Mouse (Mus musculus): Measurements from ENCODE around the gene Tlcd1. TPM values are rescaled to one million over a fixed set of nuclear protein-coding genes. Genes with fewer than 3 reads are reported as not detected.
"Not testable (repeated sequence)": the region's sequence is repeated elsewhere in the genome, so short reads cannot be mapped to it uniquely, and the experiment has no call there.

Tlcd1 gene
- polyA plus RNA-seq, 1 experiment from 2014 or later, result 23.8 TPM

- no peaks in the 10 kb centered on the region for H3K27me3 ChIP-seq (replicated peaks; ENCODE audit: control insufficient read depth, insufficient read depth, low read length)
- peak within 1 kb of the TSS; percentile 83 for H3K4me3 ChIP-seq (ENCODE audit: low read depth, low read length)
- H3K27ac ChIP-seq (replicated peaks; ENCODE audit: low read depth, low read length), result peak within 1 kb of the TSS; percentile 91
- H3K4me2 ChIP-seq (ENCODE audit: low read depth, low read length), result peak within 1 kb of the TSS; percentile 98
- H3K9ac ChIP-seq (ENCODE audit: low read depth, low read length), result peak within 1 kb of the TSS; percentile 91
- under 1% methylated on average over 38 of the region's 38 CpGs for WGBS
- H3K4me1 ChIP-seq (ENCODE audit: control insufficient read depth, insufficient read depth, low read length), result peaks cover 22% of the 10 kb centered on the region
- peaks cover 33% of the 10 kb centered on the region for H3K36me3 ChIP-seq (ENCODE audit: control insufficient read depth, insufficient read depth, low read length)
- peak; percentile 87 for ATAC-seq (ENCODE audit: low read depth)
- DNase-seq (ENCODE audit: low spot score), result peak; percentile 99
- no peaks in the 10 kb centered on the region for H3K9me3 ChIP-seq (ENCODE audit: control insufficient read depth, low read length)
Measured at GRCm38 (mm10) chr11:78182961-78183844, 6.7 kb downstream of the Tlcd1 start, which contains the start of gene Rpl23a. TSS of gene Rpl23a (minus strand) at chr11:78183584.

GRCm38 (mm10) chr11:78183884-78184514 is 7.5 kb downstream of the Tlcd1 start:
- peak overlapping the region; percentile 36; the same call in 1 of the 2 replicates for H3K9ac ChIP-seq (ENCODE audit: low read depth, low read length)

GRCm38 (mm10) chr11:78184702-78185101 is 8.2 kb downstream of the Tlcd1 start:
- H3K9ac ChIP-seq (ENCODE audit: low read depth, low read length); H3K4me3 ChIP-seq (ENCODE audit: low read depth, low read length); ATAC-seq (ENCODE audit: low read depth); H3K9me3 ChIP-seq (ENCODE audit: control insufficient read depth, low read length); H3K27ac ChIP-seq (replicated peaks; ENCODE audit: low read depth, low read length); DNase-seq (ENCODE audit: low spot score); H3K4me2 ChIP-seq (ENCODE audit: low read depth, low read length); H3K27me3 ChIP-seq (replicated peaks; ENCODE audit: control insufficient read depth, insufficient read depth, low read length): not testable (repeated sequence)
- WGBS, result 93% methylated on average over 6 of the region's 6 CpGs
- H3K36me3 ChIP-seq (ENCODE audit: control insufficient read depth, insufficient read depth, low read length), result peaks cover 29% of the 10 kb centered on the region
- H3K4me1 ChIP-seq (ENCODE audit: control insufficient read depth, insufficient read depth, low read length), result peaks cover 20% of the 10 kb centered on the region

More at GRCm38 (mm10) chr11:78183884-78184514, 7.5 kb downstream of the Tlcd1 start:
- peaks cover 22% of the 10 kb centered on the region for H3K4me1 ChIP-seq (ENCODE audit: control insufficient read depth, insufficient read depth, low read length)
- DNase-seq (ENCODE audit: low spot score), result no peak
- H3K4me2 ChIP-seq (ENCODE audit: low read depth, low read length), result peak overlapping the region; percentile 47
- peak overlapping the region; percentile 83 for H3K4me3 ChIP-seq (ENCODE audit: low read depth, low read length)
- H3K36me3 ChIP-seq (ENCODE audit: control insufficient read depth, insufficient read depth, low read length), result peaks cover 33% of the 10 kb centered on the region
- 50% methylated on average over 10 of the region's 10 CpGs for WGBS
- ATAC-seq (ENCODE audit: low read depth), result no peak
- no peaks in the 10 kb centered on the region for H3K27me3 ChIP-seq (replicated peaks; ENCODE audit: control insufficient read depth, insufficient read depth, low read length)
- no peaks in the 10 kb centered on the region for H3K9me3 ChIP-seq (ENCODE audit: control insufficient read depth, low read length)
- peak overlapping the region; percentile 49 for H3K27ac ChIP-seq (replicated peaks; ENCODE audit: low read depth, low read length)

GRCm38 (mm10) chr11:78188331-78189233 is 12.1 kb downstream of the Tlcd1 start, which contains the start of gene Rab34:
TSS of gene Rab34 (plus strand) at chr11:78188430.
- ATAC-seq (ENCODE audit: low read depth), result peak; percentile 91
- Histone ChIP-seq H3K27ac (replicated peaks; ENCODE audit: low read depth, low read length) (peak within 1 kb of the TSS; percentile 98), H3K9me3 (ENCODE audit: control insufficient read depth, low read length) (no peaks in the 10 kb centered on the region), H3K4me2 (ENCODE audit: low read depth, low read length) (peak within 1 kb of the TSS; percentile 70), H3K36me3 (ENCODE audit: control insufficient read depth, insufficient read depth, low read length) (peaks cover 33% of the 10 kb centered on the region), H3K4me1 (ENCODE audit: control insufficient read depth, insufficient read depth, low read length) (peaks cover 20% of the 10 kb centered on the region), H3K4me3 (ENCODE audit: low read depth, low read length) (peak within 1 kb of the TSS; percentile 69), H3K9ac (ENCODE audit: low read depth, low read length) (peak within 1 kb of the TSS; percentile 94), H3K27me3 (replicated peaks; ENCODE audit: control insufficient read depth, insufficient read depth, low read length) (no peaks in the 10 kb centered on the region)
- WGBS, result 0% methylated on average over 38 of the region's 80 CpGs
- DNase-seq (ENCODE audit: low spot score), result peak; percentile 96

GRCm38 (mm10) chr11:78189234-78190040 is 12.9 kb downstream of the Tlcd1 start:
- peak overlapping the region; percentile 98 for H3K27ac ChIP-seq (replicated peaks; ENCODE audit: low read depth, low read length)
- H3K9me3 ChIP-seq (ENCODE audit: control insufficient read depth, low read length), result no peaks in the 10 kb centered on the region
- H3K27me3 ChIP-seq (replicated peaks; ENCODE audit: control insufficient read depth, insufficient read depth, low read length), result no peaks in the 10 kb centered on the region
- H3K9ac ChIP-seq (ENCODE audit: low read depth, low read length), result peak overlapping the region; percentile 94
- H3K4me2 ChIP-seq (ENCODE audit: low read depth, low read length), result peak overlapping the region; percentile 70
- H3K36me3 ChIP-seq (ENCODE audit: control insufficient read depth, insufficient read depth, low read length), result peaks cover 33% of the 10 kb centered on the region
- DNase-seq (ENCODE audit: low spot score) (peak; percentile 94), ATAC-seq (ENCODE audit: low read depth) (peak; percentile 83)
- WGBS, result under 1% methylated on average over 35 of the region's 42 CpGs
- H3K4me1 ChIP-seq (ENCODE audit: control insufficient read depth, insufficient read depth, low read length), result peaks cover 19% of the 10 kb centered on the region
- peak overlapping the region; percentile 69 for H3K4me3 ChIP-seq (ENCODE audit: low read depth, low read length)

- Histone ChIP-seq H3K27ac (replicated peaks; ENCODE audit: low read depth, low read length) (peak overlapping the region; percentile 98), H3K4me1 (ENCODE audit: control insufficient read depth, insufficient read depth, low read length) (peaks cover 20% of the 10 kb centered on the region), H3K4me3 (ENCODE audit: low read depth, low read length) (peak overlapping the region; percentile 69), H3K4me2 (ENCODE audit: low read depth, low read length) (peak overlapping the region; percentile 70), H3K9me3 (ENCODE audit: control insufficient read depth, low read length) (no peaks in the 10 kb centered on the region), H3K36me3 (ENCODE audit: control insufficient read depth, insufficient read depth, low read length) (peaks cover 33% of the 10 kb centered on the region), H3K27me3 (replicated peaks; ENCODE audit: control insufficient read depth, insufficient read depth, low read length) (no peaks in the 10 kb centered on the region), H3K9ac (ENCODE audit: low read depth, low read length) (peak overlapping the region; percentile 94)
- ATAC-seq (ENCODE audit: low read depth) (no peak), DNase-seq (ENCODE audit: low spot score) (no peak)
- 56% methylated on average over 6 of the region's 6 CpGs for WGBS
Measured at GRCm38 (mm10) chr11:78190041-78190440, 13.5 kb downstream of the Tlcd1 start.

GRCm38 (mm10) chr11:78193113-78193512 is 16.6 kb downstream of the Tlcd1 start, which contains the start of gene Proca1:
TSS of gene Proca1 (plus strand) at chr11:78193392.
- H3K27ac ChIP-seq (replicated peaks; ENCODE audit: low read depth, low read length), result no peak within 1 kb of the TSS
- ATAC-seq (ENCODE audit: low read depth) (no peak), DNase-seq (ENCODE audit: low spot score) (no peak)
- WGBS, result 64% methylated on average over 1 of the region's 1 CpGs
- no peaks in the 10 kb centered on the region for H3K27me3 ChIP-seq (replicated peaks; ENCODE audit: control insufficient read depth, insufficient read depth, low read length)
- H3K9me3 ChIP-seq (ENCODE audit: control insufficient read depth, low read length), result no peaks in the 10 kb centered on the region
- peaks cover 14% of the 10 kb centered on the region for H3K4me1 ChIP-seq (ENCODE audit: control insufficient read depth, insufficient read depth, low read length)
- H3K4me2 ChIP-seq (ENCODE audit: low read depth, low read length), result peak within 1 kb of the TSS; percentile 61
- H3K4me3 ChIP-seq (ENCODE audit: low read depth, low read length), result peak within 1 kb of the TSS; percentile 52
- H3K9ac ChIP-seq (ENCODE audit: low read depth, low read length), result 0 out of 2 replicates have a peak within 1 kb of the TSS, but pooled peaks have one; percentile 44
- peaks cover 33% of the 10 kb centered on the region for H3K36me3 ChIP-seq (ENCODE audit: control insufficient read depth, insufficient read depth, low read length)

Data from embryonic facial prominence, embryonic 14.5 days (tissue).